29 mouse cellular contexts compared by ENCODE assay signal in the genomic region with DNA sequence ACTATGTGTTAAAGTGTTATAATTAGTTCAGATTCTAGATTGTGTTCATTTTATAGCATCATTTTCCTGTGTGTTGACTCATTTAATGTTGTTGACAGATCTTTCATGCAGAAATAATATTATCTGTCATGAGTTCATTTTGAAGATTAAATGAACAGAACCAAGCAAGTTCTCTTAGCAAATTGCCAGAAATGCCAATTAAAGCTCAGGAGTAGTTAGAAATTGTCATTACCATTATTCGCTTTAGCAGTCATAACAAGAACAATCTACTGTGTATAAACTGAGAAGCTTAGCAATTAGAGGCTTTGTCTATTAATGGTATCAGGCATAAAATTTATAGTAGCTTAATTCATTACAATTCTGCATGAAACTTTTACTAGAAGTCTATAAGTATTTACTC.
"Had no signal": no experiment of that assay in that cellular context is flagged by ENCODE, and none has a peak within 500 bp of the region (broad histone marks: within the 10 kb centered on the region; RNA-seq: fewer than 3 reads in every experiment).

No protein-coding gene starts in this region.

- H3K36me3 ChIP-seq: embryonic facial prominence, embryonic 10.5 days; embryonic facial prominence, embryonic 12.5 days; embryonic facial prominence, embryonic 13.5 days; embryonic facial prominence, embryonic 15.5 days; forebrain, embryonic 10.5 days; forebrain, embryonic 12.5 days; forebrain, embryonic 15.5 days had no signal

- H3K4me3 ChIP-seq: embryonic facial prominence, embryonic 10.5 days; embryonic facial prominence, embryonic 12.5 days; embryonic facial prominence, embryonic 13.5 days; embryonic facial prominence, embryonic 15.5 days; erythroblast, embryonic 14.5 days; forebrain, embryonic 10.5 days; forebrain, embryonic 12.5 days; forebrain, embryonic 13.5 days; forebrain, embryonic 15.5 days; gastrocnemius, adult 2 months; heart, adult 2 months had no signal

- H3K9ac ChIP-seq: embryonic facial prominence, embryonic 12.5 days; embryonic facial prominence, embryonic 13.5 days; embryonic facial prominence, embryonic 15.5 days; forebrain, embryonic 12.5 days; forebrain, embryonic 13.5 days; forebrain, embryonic 15.5 days; forebrain, postnatal 0 days had no signal

- H3K9me3 ChIP-seq: embryonic facial prominence, embryonic 12.5 days; embryonic facial prominence, embryonic 13.5 days; embryonic facial prominence, embryonic 15.5 days; forebrain, embryonic 10.5 days; forebrain, embryonic 12.5 days; forebrain, embryonic 13.5 days; forebrain, embryonic 15.5 days had no signal

- H3K27ac ChIP-seq: embryonic facial prominence, embryonic 10.5 days; embryonic facial prominence, embryonic 12.5 days; embryonic facial prominence, embryonic 13.5 days; embryonic facial prominence, embryonic 15.5 days; forebrain, embryonic 10.5 days; forebrain, embryonic 12.5 days; forebrain, embryonic 13.5 days; forebrain, embryonic 15.5 days; gastrocnemius, adult 2 months; heart, adult 2 months had no signal

- DNase-seq: cerebellum, adult 2 months; cerebellum, adult 8-10 months; cerebellum, adult 9-10 months; cerebellum, adult 9-11 months; cerebellum, postnatal 10 days; cerebellum, postnatal 14 days; cerebellum, postnatal 25 days; cerebellum, postnatal 36 days; embryo, embryonic 11 days; forebrain, postnatal 0 days; gastrocnemius, adult 2 months; gastrocnemius, postnatal 10 days; gastrocnemius, postnatal 14 days; gastrocnemius, postnatal 25 days; gastrocnemius, postnatal 36 days; heart, adult 11 months; heart, adult 18-20 months; heart, adult 2 months had no signal

- H3K4me1 ChIP-seq: embryonic facial prominence, embryonic 10.5 days; embryonic facial prominence, embryonic 12.5 days; embryonic facial prominence, embryonic 13.5 days; embryonic facial prominence, embryonic 15.5 days; forebrain, embryonic 10.5 days; forebrain, embryonic 12.5 days; forebrain, embryonic 13.5 days; forebrain, embryonic 15.5 days had no signal

- H3K4me2 ChIP-seq: embryonic facial prominence, embryonic 12.5 days; embryonic facial prominence, embryonic 13.5 days; embryonic facial prominence, embryonic 15.5 days; forebrain, embryonic 12.5 days; forebrain, embryonic 13.5 days; forebrain, embryonic 15.5 days had no signal

- H3K27me3 ChIP-seq: embryonic facial prominence, embryonic 12.5 days; embryonic facial prominence, embryonic 13.5 days; embryonic facial prominence, embryonic 15.5 days; forebrain, embryonic 12.5 days; forebrain, embryonic 13.5 days; forebrain, embryonic 15.5 days had no signal

- ATAC-seq: forebrain, embryonic 13.5 days; forebrain, embryonic 14.5 days; forebrain, embryonic 15.5 days; forebrain, embryonic 16.5 days; forebrain, postnatal 0 days had no signal
